Mouse (Mus musculus) c-Kit-positive CD71-negative TER-119-negative erythroid progenitor cells, embryonic 14.5 days (primary cell): ENCODE measurements at regions not wholly inside any gene's neighbourhood (a gene's known extent, or its start where the extent isn't known, plus 50 kb on each side); places are given as distances from the start of the nearest gene placed in this dataset.

Experiments
- DNase-seq: peaks from one replicate; pipeline ENCODE4 v3.0.0-alpha.2; 2013; ENCODE audit warnings: low read depth

DNA sequence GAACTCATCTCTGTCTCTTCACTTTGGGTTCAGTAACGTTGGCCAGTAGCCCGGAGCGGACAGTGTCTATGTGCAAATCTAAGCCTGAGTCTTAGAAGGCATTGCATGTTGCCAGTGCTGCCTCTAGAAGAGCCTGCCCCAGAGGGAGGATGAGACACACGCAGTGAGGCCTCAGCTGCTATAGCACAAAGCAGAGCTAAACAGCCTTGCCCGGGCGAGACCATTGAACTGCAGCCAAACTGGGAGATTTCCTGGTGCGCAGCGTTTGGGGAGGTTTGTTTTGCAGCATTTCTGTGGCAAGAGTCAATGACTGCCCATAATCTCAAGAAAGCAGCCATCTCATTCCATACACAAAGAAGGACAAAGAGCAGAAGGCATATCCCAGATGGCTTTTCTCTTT, 164.0 kb downstream of the 3100002H09Rik start:
- no peak for DNase-seq

DNA sequence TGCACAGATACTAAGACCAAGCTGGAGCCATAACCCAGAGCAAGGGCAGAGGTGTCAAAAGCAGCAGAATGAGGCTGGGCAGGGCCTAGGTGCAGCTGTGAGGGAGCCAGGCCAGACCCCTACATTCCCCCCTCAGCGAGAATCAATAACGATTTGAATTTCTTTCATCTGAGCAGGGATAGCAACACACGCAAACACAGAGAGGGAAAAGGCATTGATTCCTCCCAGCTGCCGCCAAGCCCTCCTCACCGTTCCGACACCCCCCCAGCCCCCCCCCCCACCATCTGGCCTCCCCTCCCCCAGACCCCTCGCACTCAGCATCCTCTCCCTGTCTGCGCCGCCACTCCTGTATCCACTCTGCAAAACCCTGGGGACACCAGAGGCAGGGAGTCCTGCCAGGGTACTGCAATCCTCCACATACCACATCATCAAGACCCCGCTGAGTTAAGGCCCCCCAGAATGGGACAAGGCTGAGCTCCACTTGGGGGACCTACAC, 166.9 kb downstream of the 3100002H09Rik start:
- no peak for DNase-seq

DNA sequence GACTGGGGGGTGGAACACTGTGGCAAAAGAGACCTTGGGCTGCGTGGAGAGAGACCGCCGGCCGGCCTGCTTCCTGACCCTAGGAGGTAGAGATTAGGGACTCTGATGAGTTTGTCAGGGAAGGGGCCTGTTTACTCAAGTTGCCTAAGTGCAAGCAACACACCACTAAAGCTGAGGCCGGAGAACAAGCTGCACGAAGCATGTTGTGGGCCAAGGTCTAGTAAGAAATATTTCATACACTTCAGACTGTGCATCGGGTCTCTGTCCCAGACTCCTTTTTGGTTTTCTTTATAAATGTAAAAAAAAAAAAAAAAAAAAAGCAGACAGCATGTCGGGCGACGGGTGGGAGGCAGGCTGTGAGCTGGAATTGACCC, 167.5 kb downstream of the 3100002H09Rik start:
- no peak for DNase-seq

DNA sequence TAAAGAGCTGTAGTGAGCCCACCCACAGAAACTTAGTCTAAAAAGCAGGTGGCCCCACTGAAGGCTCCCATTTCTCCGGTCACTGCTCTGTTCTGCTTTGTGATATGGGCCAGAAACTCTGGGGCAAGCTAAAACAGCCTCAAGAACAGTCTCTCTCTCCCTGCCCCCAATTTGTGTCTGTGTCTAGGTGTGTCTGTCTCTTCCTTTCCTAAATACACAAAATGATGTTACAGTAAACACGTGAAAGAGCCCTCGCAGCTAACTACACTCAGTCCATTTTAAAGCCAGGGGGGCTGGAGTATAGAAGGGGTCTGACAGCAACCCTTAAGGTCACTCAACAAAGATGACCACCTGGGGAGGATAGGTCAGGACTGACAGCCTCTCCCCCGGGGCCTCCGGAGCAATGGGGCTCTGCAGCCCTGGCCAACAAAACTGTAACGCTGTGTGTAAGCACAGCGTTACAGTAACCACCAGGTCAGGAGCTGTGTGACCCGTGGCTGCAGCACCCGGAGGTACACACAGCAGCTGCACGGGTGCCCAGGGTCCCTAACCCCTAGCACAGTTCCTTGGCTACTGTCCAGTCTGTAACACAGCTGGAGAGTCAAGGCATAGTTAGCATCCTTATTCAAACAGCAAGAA, 168.0 kb downstream of the 3100002H09Rik start:
- DNase-seq = no peak

DNA sequence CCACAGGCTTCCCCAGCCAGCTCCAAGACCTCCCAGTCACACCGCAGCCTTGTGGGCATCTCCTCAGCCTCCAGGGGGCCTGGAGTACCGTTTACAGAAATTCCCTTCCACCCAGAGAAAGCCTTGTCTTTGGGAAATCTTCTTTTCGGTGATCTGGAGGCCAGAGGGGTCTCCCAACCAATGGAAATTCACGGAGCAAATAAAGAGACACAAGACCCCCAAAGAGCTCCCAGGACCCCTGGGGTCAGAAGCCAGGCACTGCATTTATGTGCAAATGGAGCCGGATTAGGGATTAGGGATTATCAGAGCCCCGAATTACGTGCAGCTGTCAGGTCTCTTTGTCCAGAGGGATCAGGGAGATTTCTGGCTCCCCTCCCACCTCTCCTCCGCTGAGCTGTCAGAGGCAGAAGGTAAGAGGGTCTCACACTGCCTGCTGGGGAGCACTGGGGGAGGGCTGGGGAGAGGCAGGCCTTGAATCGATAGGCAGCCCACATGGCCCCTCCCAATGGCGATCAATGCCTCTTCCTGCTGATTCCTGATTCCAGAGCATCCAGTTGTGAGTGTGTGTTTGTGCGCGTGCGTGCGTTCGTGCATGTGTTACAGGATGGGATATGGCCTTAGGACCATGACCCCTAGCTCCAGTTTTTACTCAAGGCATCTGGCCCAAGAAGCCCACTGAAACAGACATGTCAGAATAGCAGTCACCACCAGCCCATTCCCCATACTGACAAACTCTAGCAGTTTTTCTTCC, 168.7 kb downstream of the 3100002H09Rik start:
- no peak for DNase-seq

DNA sequence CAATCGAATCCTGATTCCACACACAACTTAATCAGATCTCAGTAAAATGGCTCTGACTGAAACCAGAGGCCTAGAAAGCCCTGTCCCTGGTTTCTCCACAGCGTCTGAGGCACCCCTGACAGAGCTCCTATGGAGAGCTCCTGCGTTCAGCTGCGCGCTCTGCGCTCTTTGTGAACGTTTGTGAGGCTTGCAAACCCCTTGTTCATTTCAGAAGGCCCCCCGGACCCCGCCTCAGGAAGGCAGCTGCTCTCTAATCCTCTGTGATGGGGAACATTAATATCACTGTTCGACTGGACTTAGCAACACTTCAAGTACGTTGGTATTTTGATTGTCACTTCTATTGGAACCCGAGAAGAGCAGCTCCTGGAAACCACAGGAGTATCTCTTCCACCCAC, 175.6 kb downstream of the 3100002H09Rik start:
- no peak for DNase-seq

DNA sequence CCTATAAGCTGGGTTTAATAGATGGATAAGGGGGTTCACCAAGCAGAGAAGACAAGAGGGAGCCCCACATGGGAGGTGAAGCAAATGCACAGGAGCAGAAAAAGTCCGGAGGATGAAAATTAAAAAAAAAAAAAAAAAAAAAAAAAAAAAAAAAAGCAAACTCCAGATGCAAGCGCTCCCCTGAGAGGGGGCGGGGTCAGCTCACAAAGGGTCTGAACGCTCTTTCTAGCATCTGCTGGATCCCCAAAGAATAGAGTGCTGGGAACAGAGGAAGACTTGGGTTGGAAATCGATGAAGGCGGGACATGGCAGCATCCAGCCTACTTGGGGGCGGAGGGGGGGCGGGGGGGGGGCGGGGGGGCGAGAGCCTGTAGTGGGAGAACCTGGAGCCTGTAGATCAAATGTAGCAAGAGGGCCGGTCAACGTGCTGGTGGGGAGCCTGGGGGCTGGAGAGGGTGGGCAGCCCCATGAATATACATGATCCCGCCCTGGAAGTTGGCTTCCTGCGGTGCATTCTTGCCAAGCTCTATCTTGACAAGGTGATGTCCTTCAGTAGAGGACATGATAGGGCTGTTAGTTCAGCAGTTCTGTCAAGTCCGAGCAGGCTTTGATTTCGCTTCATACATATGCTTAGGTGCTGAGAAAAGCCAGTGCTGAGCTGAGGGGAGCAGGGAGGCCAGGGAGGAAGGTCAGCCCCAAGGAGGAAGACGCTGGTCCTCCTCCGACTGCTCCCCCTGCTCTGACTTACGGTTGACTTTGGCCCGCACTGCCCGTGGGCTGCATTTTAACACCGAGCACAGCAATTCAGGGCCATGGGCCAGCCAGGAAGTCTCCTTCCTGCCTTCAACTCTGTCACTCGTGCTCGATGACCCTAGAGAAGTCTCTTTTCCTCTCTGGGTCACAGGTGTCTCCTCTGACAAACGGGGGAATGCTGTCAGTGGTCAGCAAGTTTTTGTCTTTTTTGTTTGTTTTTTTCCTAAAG, 176.3 kb downstream of the 3100002H09Rik start:
- DNase-seq = no peak

DNA sequence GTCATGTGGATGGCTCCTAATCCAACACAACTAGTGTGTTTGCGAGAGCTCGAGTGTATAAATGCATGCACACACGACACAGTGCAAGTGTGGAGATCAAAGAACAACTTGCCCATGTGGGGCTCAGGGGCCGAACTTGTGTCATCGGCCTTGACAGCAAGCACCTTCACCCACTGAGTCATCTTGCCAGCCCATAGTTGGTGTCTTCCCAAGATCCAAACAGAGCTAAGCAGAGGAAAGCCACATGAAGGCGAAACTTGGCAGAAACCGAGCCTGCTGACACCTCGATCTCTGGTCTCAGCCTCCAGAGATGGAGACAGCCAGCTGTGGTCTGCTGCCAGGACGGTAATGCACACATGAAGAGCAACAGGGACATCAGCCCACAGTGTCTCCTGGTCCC, 177.1 kb downstream of the 3100002H09Rik start:
- DNase-seq = no peak

DNA sequence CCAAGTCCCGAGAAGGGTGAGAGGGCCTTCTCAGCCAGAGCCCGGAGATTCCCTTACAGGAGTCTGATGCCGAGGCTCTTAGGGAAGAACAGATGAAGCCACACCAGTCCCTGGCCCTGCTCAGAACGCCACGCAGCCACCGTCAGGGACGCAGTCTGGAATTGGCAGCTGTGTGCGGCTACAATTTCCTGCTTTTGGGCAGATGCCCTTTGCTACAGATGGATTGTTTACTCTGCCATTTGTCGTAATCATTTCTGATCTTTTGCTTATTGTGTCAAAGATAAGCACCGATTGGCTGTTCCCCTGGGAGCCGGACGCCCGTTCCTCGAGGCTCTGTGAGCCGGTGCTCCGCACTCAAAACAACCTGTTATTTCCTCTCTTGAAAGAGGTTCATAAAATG, 179.4 kb downstream of the 3100002H09Rik start:
- no peak for DNase-seq

DNA sequence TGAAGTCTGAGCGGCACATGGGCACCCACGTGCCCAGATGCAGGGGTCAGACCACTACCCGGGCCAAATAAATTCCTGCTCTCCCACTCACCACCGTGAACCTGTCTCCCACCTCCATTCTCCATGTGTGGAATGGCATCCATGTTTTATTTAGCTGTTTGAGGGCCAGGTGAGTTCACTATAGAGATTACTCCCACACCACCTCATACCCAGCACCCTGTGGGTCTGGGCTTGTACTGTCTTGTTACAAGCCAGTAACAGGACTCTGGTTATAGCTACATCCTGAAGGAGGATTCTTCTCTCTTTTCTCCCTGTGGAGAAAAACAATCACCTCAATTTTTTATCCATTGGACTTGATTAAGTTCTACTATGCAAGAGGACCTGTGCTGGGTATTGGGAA, 181.8 kb downstream of the 3100002H09Rik start:
- no peak for DNase-seq

DNA sequence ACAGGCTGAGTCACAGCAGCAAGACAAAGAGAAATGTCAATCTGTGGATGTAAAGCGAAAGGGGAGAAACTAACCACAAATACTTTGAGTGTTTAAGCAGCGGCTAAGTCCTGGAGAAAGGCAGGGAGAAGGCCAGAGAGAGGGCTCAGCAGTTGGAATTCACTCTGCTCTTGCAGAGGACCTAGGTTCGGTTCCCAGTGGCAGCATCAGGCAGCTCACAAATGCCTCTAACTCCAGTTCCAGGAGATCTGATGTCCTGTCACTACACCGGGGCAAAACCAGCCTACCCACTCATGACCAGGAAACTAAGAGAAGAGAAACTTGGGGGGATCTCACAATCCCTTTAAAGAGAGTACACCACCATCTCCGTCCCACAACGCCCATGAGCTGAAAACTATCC, 188.2 kb downstream of the 3100002H09Rik start:
- DNase-seq = no peak

DNA sequence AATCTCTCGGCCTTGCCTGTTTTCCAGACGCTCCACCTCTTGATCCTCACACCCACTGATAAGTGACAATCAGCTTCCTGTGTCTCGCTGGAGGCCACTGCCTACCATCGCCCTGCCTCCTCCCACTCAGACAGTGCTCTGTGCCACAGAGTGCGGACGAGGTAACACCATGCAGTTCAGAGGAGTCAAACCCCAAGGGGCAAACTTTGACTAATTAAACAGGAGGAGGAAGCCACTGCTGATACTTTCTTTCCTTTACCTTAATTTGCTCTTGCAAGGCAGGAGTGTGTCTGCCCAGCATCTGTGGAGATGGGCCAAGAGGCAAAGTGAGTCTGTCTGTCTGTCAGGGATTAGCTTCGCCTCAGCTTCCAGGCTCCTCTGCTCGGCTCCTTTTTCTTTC, 192.2 kb downstream of the 3100002H09Rik start:
- DNase-seq = no peak

DNA sequence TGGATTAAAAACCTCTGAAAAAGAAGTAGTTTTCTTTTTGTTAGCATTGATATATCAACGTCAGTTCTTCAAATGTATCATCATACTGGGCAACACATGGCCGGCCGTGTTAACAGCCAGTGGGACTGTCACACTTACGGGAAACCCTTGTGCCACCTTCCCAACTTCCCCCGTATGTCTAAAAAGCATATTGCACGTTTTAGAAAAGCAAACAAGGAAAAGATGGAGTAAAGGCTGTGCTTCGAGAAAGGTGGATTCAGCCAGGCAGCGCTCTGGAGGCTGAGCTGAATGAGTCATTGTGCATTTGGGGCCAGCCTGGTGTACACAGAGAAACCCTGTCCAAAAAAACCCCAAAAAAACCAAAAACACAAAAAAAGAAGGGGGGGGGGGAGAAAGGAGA, 193.4 kb downstream of the 3100002H09Rik start:
- no peak for DNase-seq

DNA sequence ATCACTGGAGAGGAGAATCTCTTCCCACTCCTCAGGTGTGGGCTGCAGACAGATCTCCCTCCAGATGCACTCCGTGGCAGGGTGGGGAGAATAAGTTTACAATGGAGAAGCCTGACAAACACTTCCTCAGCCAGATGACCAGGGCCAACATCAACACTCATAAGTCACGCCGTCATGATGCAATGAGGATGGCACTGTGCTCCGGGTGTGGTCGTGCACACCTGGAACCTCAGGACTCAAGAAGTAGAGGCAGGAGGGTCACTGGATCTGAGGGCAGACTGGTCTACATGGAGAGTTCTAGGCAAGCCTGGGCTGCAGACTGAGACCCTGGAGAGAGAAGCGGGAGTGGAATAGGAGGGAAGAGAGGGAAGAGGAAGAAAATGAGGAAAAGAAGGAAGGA, 194.3 kb downstream of the 3100002H09Rik start:
- DNase-seq = no peak

DNA sequence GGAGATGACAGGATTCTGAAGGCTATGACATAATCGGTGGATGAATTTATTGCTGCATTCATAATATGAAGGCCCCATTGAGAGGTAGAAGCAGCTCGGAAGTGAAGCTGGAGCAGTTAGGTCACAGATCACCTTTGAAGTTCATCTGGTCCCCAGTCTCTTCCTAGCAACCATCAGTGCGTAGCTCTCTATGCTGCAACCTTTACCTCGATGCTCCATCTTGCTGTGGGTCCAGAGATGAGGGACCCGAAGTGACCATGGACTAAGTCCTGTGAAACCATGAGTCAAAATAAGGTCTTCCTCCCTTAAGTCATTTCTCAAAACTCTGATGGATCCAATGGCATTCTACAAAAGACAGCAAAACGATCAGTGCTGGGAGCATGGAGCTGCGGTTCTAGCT, 196.2 kb downstream of the 3100002H09Rik start:
- no peak for DNase-seq

DNA sequence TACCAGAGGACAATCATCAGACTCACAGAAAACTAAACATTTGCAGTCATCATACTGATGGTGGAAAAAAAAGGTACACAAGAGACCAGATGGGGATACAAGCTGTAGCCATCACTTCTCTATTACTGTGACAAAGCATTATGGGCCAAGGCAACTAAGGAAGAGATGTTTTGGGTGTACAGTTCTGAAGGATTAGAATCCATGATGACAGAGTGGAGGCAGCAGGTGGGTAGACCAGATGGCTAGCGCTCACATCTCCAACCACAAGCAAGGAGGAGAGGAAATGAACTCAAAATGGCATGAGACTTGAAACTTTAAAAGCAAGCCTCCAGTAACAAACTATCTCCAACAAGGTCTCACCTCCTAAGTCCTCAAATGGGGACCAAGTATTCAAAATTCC, 201.3 kb downstream of the 3100002H09Rik start:
- DNase-seq = no peak

DNA sequence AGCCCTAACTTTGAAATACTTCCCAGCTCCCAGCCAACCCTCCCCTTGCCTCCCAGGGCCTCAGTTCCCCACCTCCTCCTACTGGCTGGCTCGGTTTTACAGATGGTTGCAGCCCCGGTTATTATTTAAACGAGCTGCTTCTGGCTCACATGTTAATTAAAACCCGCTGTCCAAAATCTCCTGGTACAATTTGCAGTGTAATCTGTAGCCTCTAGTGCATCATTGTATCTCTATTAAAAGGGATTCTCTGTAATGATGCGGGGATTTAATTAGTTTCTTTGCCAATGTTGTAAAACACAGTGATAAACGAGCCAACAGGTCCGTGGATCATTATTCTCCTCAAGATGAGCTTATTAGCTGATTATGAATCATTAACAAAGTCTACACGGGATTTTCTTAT, 208.5 kb downstream of the 3100002H09Rik start:
- no peak for DNase-seq

DNA sequence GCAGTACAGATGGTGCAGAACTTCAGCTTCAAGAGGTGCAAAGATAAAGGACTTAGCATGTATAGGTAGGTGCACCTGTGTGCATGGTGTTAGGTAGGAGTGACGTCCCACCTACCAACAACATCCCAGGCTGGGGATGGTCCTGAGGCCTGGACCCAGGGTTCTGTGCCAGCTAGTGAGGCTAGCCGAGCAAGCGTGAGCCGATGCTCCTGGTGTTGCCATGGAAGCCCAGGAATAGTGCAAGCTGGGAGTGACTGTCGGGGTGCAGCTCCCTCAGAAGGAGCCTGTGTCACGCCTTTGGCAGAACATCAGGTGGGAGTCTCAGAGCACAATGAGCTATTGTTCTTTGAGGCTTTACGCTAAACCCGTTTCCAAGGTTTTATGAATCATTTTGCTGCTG, 209.9 kb downstream of the 3100002H09Rik start:
- DNase-seq = no peak

DNA sequence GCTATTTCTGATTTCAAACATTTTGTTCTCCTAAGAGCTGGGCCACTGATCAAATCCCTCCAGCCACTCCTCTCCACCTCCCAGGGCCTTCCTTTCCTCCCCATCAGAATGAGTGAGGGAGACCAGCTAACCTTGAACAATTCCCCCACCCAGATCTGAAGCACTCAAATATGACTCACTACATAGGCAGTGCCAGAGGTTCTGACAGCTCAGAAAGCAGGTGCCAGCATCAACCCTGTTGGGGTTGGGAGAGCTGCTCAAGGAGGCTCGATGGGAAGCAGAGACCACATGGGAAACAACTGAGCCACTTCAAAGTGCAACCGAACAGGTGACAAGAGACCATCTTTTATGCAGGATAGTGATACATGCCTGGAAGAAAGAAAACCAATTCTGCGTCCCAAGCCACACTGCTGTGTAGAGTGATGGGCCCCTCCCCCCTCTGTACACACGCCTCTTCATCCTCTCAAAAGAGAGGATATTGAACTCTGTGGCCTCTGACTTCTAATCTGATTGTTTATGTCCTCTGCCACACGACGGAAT, 210.4 kb downstream of the 3100002H09Rik start:
- DNase-seq = no peak

DNA sequence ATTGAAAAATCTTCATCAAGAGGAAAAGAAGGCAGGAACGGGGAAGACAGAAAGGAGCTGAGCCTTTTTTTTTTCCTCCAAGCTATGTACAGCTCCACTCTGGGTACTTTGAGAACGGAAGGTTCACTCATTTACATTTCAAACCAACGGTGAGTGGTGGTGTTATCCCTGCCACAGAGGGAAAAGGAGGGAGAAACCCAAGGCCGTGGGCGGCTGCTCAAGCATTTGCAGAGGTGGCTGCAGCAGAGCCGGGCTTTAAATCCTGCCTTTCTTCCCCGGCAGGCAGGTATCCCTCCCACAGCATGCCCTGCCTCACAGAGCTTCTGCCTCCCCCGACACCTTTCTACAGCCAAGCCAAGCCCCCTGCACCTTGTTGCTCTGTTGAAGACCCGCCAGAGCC, 212.2 kb downstream of the 3100002H09Rik start:
- DNase-seq = no peak

DNA sequence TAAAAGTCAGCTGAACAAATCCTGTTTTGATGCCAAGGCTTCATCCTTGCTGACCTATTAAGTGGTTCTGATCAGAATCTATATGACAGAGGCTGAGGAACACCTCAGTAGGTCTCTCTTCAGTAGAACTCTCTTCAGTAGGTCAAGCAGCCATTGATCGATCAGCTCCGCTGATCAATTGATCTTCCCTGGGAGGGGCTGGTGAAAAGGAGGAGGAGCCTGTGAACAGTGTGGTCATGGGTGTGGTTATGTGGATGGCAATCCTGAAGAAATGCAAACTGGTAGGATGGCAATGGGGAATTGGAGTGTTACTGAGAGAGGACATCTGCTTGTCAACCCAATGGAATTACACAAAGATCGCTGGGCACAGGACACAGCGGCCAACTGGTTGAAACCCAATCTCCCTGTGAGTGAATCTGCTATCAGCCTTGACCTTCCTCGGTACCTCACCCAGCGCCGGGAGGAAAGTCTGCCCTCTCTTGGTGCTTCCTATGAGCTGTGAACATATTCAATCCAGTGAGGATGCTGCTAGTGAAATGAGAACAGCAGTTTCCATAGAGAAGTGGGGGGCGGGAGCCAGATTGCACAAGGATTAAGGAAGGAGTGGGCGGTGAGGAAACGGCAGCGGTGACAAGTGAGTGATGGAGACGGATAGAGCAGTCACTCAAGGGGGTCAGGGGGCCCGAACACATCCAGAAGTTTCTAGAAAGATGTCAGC, 213.9 kb downstream of the 3100002H09Rik start:
- DNase-seq = no peak

DNA sequence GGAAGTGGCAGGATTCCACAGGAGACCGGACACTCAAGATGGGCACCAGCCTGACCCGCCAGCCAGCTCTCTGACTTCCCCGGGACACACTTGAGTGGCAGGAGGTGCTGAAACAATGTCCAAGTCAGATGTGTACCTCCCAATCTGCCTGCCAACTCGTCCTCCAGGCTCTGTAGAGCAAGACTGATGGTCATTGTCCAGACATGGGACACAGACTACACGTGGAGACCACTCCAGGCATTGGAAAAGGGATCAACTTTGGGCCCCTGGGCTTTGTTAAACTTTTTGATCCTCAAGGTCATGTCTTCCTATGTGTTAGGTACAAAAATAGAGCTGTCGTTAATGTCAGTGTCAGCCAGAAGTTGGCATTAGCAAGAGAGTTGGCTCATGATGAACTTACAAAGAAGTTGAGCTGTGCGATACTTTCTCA, 214.6 kb downstream of the 3100002H09Rik start:
- DNase-seq = no peak
